Mouse (Mus musculus) ovary, postnatal 10 days (tissue): ENCODE results near the gene Ccdc15.
"Not testable (repeated sequence)": the region's sequence is repeated elsewhere in the genome, so short reads cannot be mapped to it uniquely, and the experiment has no call there.

Experiments used
- DNase-seq: peaks from one replicate; pipeline ENCODE4 v3.0.0; 2022; ENCODE audit warnings: low spot score

Gene Ccdc15

DNA sequence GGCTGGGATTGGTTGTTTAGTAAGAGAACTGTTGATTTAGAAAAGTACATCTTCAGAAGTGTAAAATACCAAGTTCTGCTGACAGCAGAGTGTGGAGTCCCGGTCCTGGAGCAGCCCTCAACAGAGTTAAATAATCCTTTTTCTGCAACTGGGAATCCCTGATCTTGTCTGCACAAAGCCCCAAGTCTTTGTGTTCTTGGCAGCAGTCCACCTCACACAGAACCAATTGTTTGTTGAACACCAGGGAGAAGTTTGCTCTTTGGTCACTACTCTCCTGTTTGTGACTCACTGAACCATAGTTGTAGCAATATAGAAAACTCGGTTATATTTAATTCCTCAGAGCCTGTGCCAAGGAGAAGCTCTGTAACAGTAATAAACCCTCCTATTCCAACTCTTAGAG lies 3.0 kb upstream of the Ccdc15 start:
- DNase-seq, result no peak

GRCm38 (mm10) chr9:37349050-37349449 lies 818 bp upstream of the Ccdc15 start:
- DNase-seq, result no peak

DNA sequence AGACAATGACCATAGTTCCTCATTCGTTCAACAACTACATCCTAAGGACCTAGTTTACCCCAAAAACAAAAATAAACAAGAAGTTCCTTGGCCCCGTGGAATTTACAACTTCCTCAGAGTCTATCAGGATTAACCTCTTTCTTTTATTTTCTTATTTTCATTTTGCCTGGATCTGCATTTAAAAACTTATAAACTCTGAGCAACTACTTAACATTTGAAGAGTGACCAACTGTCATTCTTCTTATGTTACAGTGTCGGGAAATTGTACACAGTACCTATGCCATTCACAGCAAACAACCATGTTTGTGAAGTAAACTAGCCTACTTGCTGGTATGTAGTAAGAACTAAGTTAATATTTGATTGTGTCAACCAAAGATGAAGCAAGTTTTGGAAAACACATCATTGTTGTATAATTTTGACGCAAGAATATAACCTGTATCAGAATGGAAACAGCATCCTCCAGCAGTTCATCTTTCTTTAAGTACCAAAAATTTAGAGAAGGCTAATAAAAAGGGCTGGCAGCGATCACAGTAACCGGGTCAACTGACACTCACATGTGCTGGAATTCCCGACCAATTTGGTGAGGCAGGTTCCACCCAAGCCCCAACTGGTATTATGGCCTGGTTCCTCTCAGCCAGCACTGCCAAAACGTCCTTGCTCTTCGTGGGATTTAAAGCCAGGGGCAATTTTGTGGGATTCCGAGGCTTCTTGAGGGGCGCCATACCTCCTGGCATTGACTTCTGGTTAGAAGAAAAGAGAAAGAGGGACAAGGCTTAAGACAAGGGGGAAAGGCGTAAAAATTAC lies 846 bp downstream of the Ccdc15 start:
- DNase-seq, result no peak

GRCm38 (mm10) chr9:37345406-37345805 lies 2.8 kb downstream of the Ccdc15 start:
- DNase-seq, result no peak

DNA sequence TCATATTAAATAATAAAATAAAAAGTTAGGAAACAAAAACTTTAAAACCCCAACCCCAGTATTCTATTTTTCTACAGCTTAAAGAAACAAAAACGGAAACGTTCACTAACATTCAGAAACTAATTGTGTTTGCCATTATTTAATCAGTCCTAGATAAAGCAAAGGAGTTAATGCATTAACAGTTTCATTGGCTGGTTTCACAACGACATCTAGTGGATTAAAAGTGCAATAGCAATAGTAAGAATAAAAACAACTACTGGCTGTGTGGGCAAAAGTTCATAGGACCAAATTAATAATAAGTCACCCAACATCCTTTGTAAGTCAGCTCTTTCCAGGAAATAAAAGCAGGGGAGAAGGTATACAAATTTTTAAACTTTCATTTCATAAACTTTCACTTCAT lies 18.8 kb downstream of the Ccdc15 start:
- DNase-seq, result no peak

DNA sequence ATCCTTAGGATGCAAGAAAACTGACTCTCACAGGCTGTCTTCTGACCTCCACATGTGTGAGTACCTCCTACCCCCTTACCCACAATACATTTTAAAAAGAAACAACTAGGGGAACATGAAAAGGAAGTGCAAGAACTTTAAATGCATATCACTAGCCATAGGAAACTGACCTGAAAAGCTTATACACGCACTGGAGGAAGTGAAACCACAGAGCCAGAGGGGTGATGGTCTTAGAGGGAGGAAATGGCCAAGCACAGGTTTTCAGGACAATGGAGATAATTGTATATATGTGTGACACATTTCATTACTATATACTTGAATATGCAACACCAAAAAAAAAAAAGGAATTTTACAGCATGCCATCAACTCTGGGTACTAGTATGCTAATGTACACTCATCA lies 46.5 kb downstream of the Ccdc15 start:
- no peak for DNase-seq

GRCm38 (mm10) chr9:37300501-37300900 lies 47.7 kb downstream of the Ccdc15 start:
- not testable (repeated sequence) for DNase-seq

GRCm38 (mm10) chr9:37295586-37295985 lies 52.6 kb downstream of the Ccdc15 start:
- DNase-seq, result no peak

- no peak for DNase-seq
These were observed 81.6 kb downstream of the Ccdc15 start for GRCm38 (mm10) chr9:37266622-37267021.

GRCm38 (mm10) chr9:37255889-37256225 lies 92.4 kb downstream of the Ccdc15 start:
- DNase-seq, result no peak

GRCm38 (mm10) chr9:37255149-37255888 lies 92.9 kb downstream of the Ccdc15 start, which contains the start of gene Slc37a2:
Slc37a2 (minus strand) TSS chr9:37255738.
- no peak for DNase-seq

DNA sequence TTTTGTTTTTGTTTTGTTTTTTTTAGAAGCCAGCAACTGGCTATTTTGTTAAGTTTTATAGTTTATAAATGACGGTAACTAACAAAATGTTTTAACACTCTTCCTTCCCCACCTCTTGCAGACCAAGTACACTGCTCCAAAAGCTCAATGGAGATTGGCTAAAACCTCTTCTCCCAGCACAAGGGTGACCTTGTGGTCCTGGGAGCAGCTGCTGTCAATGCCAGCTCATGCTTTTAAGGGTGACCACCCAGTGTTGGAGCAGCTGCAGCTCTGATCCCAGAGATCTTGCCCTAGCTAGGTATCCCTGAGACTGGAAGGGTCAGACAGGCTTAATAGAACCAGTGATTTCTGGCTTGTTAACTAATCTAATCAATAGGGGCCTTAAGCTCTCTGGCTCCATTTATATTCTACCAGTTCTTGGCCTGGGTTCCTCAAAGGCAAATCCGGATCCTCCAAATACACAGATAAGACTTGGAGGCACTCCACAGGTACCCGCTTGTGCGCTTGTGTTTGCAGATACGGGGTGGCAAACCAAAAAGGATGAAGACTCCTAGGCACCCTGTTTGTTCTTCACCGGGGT lies 93.6 kb downstream of the Ccdc15 start:
- no peak for DNase-seq

DNA sequence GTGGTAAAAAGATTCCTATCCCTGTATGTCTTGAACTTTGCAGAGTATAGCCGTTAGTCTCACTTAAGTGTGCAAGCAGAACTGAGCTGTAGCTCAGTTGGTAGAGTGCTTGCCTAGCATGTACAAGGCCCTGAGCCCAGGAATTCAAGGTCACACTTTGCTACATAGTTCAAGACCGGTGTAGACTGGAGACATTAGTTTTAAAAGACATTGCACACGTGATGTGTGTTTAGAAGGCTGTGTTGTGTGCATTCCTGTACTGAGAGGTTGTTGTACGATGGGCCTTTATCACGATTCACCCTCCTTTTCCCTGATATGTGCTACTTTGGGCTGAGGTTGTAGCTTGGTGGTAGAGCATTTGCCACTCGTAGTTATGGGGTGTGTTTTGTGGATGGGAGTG lies 97.6 kb downstream of the Ccdc15 start:
- DNase-seq, result no peak

- DNase-seq, result no peak
These were observed 98.3 kb downstream of the Ccdc15 start for GRCm38 (mm10) chr9:37249976-37250375.

- DNase-seq, result no peak
These were observed 99.8 kb downstream of the Ccdc15 start for GRCm38 (mm10) chr9:37248381-37248906.

DNA sequence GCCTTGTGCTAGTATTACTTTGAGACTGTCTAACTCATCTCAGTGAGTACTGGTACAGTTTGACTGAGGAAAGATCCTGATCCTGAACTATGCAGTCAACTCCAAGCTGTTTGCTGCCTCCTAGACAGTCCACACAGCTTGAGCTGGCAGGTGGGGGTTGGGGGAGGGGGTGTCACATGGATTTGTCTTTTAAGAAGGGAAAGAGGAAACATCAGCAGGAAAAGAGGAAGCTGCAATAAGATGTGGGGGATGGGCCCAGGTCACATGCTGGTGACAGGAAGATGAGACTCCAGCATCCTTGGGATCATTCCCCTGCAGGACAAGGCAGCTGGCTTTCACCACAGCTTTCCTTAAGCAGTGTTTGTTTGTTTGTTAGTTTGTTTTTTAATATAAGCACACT lies 100.8 kb downstream of the Ccdc15 start:
- no peak for DNase-seq

DNA sequence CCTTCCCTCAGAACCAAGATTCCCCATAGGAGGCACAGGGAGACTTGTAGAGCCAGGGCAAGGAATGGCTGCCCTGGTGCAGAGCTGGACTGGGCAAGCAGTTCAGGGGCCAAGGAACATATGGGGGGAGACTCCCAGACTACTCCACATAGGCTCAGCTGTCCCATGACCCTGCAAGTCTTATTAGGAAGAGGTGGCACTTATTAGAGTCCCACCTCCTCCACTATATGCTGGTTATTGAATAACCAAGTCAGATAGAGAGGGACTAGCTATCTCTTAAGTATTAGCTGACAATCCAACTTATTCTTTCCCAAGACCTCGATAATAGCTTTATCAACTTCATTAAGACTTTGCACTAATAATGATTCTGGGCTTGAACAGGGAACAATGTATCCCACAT lies 102.4 kb downstream of the Ccdc15 start:
- no peak for DNase-seq

DNA sequence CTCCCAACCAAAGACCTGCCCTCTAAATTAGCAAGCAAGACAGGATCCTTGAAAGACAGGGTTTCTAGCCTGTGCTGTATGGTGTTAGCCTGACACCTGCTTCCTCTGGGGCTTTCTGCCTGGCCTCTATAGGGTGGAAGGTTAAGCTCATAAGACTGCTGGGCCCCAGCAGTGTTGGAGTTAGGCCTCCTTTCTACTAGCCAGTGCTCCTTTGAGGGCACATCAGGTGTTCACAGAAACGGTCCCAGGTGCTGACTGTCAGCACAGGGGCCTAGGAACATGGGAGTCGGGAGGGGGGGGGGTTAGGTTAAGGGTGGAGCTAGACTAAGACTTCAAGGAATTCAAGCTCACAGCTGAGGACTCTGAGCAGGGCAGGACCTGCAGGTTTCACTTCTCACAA lies 102.8 kb downstream of the Ccdc15 start:
- no peak for DNase-seq

GRCm38 (mm10) chr9:37244600-37244999 lies 103.6 kb downstream of the Ccdc15 start:
- DNase-seq, result no peak

GRCm38 (mm10) chr9:37242764-37243163 lies 105.5 kb downstream of the Ccdc15 start:
- DNase-seq, result no peak

GRCm38 (mm10) chr9:37235951-37236737 lies 112.1 kb downstream of the Ccdc15 start:
- DNase-seq, result no peak
